Mouse (Mus musculus) ES-E14 (cell line): ENCODE measurements around the gene Kcnj12.

Experiments
- CHD2 ChIP-seq: IDR thresholded peaks from 2 replicates; pipeline ENCODE4 v1.6.1; 2014; ENCODE audit warnings: mild to moderate bottlenecking, low read depth, low read length, inconsistent platforms
- ZNF384 ChIP-seq: IDR thresholded peaks from 2 replicates; pipeline ENCODE4 v1.6.1; 2012; ENCODE audit warnings: low read depth, low read length, inconsistent platforms

DNA sequence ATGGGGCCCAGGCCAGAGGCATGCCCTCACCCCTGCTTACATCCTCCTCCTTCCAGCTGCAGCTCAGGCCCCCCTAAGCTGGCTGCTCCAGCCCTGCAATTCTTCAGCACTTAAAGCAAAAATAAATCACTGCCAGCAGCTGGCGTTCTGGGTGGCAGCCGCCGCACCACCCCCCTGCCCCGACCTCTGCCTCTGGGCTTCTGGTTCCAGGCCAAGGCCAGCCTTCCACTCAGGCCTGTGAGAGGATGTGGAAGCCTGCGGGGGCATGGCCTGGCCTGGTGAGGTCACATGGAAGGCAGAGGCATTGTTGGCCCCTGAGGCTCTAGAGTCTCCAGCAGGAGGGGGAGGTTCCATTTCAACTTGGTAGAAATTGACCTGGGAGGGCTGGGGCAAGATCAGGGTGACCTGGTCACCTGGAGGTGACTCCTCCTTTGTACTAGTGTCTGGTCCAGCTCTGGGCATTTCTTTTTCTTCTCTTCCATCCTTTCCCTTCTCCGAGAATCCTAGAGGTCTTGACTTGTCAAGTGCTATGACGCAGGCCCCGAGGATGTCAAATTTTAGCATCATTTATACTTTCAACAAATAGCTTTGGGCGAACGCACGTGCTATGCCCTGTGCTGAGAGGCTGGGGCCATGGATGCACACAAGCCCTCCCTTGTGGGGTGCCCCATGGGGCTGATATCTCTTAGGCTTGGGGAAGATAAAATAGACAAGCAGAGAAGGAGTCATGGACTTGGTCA lies 6.0 kb downstream of the Kcnj12 start:
- no peak for TF ChIP-seq CHD2
- TF ChIP-seq ZNF384 = no peak
